Mouse (Mus musculus): ENCODE results near the gene Mfn1. TPM values are rescaled to one million over a fixed set of nuclear protein-coding genes. Genes with fewer than 3 reads are reported as not detected.

Mfn1 gene
- 20.1 and 20.2 TPM in 2 replicates for polyA plus RNA-seq (2015; fragmentation: Nextera tagmentation; extraction: Ambion mirVana)

- H3K9me3 ChIP-seq (ENCODE audit: control insufficient read depth) = 0 out of 2 replicates have a peak, but pooled peaks cover 3% of the 10 kb centered on the region
- peak within 1 kb of the TSS; percentile 93 for H3K4me3 ChIP-seq (ENCODE audit: low read depth, low read length)
- ATAC-seq = peak; percentile 97
- peak within 1 kb of the TSS; percentile 78 for H3K9ac ChIP-seq (ENCODE audit: low read depth, low read length)
- H3K27ac ChIP-seq (ENCODE audit: low read depth, low read length) = peak within 1 kb of the TSS; percentile 78
- peaks cover 3% of the 10 kb centered on the region for H3K36me3 ChIP-seq (ENCODE audit: control insufficient read depth, insufficient read depth)
- no peaks in the 10 kb centered on the region for H3K27me3 ChIP-seq (replicated peaks; ENCODE audit: control insufficient read depth, insufficient read depth, low read length)
- peak within 1 kb of the TSS; percentile 79 for H3K4me2 ChIP-seq (replicated peaks; ENCODE audit: low read depth)
- H3K4me1 ChIP-seq (replicated peaks; ENCODE audit: control insufficient read depth, insufficient read depth, low read length) = no peaks in the 10 kb centered on the region
- TF ChIP-seq CTCF (IDR thresholded peaks at IDR 0.05; ENCODE audit: low read depth) = peak; percentile 23; the same call in 1 of the 2 replicates
- WGBS = under 1% methylated on average over 47 of the region's 47 CpGs
Observed at GRCm38 (mm10) chr3:32529303-32529898, at the start of gene Mfn1. Gene Mfn1 (plus strand): TSS chr3:32529465.

GRCm38 (mm10) chr3:32479961-32480360 is 49.3 kb upstream of the Mfn1 start:
- H3K9me3 ChIP-seq (ENCODE audit: control insufficient read depth) = no peaks in the 10 kb centered on the region
- no peaks in the 10 kb centered on the region for H3K36me3 ChIP-seq (ENCODE audit: control insufficient read depth, insufficient read depth)
- H3K4me2 ChIP-seq (replicated peaks; ENCODE audit: low read depth) = no peak overlapping the region
- H3K27ac ChIP-seq (ENCODE audit: low read depth, low read length) = no peak overlapping the region
- no peaks in the 10 kb centered on the region for H3K4me1 ChIP-seq (replicated peaks; ENCODE audit: control insufficient read depth, insufficient read depth, low read length)
- H3K27me3 ChIP-seq (replicated peaks; ENCODE audit: control insufficient read depth, insufficient read depth, low read length) = no peaks in the 10 kb centered on the region
- H3K4me3 ChIP-seq (ENCODE audit: low read depth, low read length) = no peak overlapping the region
- 86% methylated on average over 7 of the region's 7 CpGs for WGBS
- no peak overlapping the region for H3K9ac ChIP-seq (ENCODE audit: low read depth, low read length)
- no peak for TF ChIP-seq CTCF (IDR thresholded peaks at IDR 0.05; ENCODE audit: low read depth)
- ATAC-seq = no peak

- Histone ChIP-seq H3K9me3 (ENCODE audit: control insufficient read depth) (no peaks in the 10 kb centered on the region), H3K4me1 (replicated peaks; ENCODE audit: control insufficient read depth, insufficient read depth, low read length) (no peaks in the 10 kb centered on the region), H3K4me2 (replicated peaks; ENCODE audit: low read depth) (no peak overlapping the region), H3K27me3 (replicated peaks; ENCODE audit: control insufficient read depth, insufficient read depth, low read length) (no peaks in the 10 kb centered on the region), H3K27ac (ENCODE audit: low read depth, low read length) (no peak overlapping the region), H3K4me3 (ENCODE audit: low read depth, low read length) (no peak overlapping the region), H3K36me3 (ENCODE audit: control insufficient read depth, insufficient read depth) (no peaks in the 10 kb centered on the region), H3K9ac (ENCODE audit: low read depth, low read length) (no peak overlapping the region)
- TF ChIP-seq CTCF (IDR thresholded peaks at IDR 0.05; ENCODE audit: low read depth) = no peak
- no peak for ATAC-seq
- 83% methylated on average over 3 of the region's 3 CpGs for whole genome bisulfite sequencing
Observed at GRCm38 (mm10) chr3:32483035-32483434, 46.2 kb upstream of the Mfn1 start.

- H3K36me3 ChIP-seq (ENCODE audit: control insufficient read depth, insufficient read depth) = no peaks in the 10 kb centered on the region
- H3K9me3 ChIP-seq (ENCODE audit: control insufficient read depth) = no peaks in the 10 kb centered on the region
- 82% methylated on average over 4 of the region's 4 CpGs for WGBS
- H3K27ac ChIP-seq (ENCODE audit: low read depth, low read length) = no peak overlapping the region
- ATAC-seq = no peak
- TF ChIP-seq CTCF (IDR thresholded peaks at IDR 0.05; ENCODE audit: low read depth) = no peak
- H3K9ac ChIP-seq (ENCODE audit: low read depth, low read length) = no peak overlapping the region
- no peaks in the 10 kb centered on the region for H3K4me1 ChIP-seq (replicated peaks; ENCODE audit: control insufficient read depth, insufficient read depth, low read length)
- H3K4me3 ChIP-seq (ENCODE audit: low read depth, low read length) = no peak overlapping the region
- no peaks in the 10 kb centered on the region for H3K27me3 ChIP-seq (replicated peaks; ENCODE audit: control insufficient read depth, insufficient read depth, low read length)
- no peak overlapping the region for H3K4me2 ChIP-seq (replicated peaks; ENCODE audit: low read depth)
Observed at GRCm38 (mm10) chr3:32486543-32486942, 42.7 kb upstream of the Mfn1 start.

- Histone ChIP-seq H3K27me3 (replicated peaks; ENCODE audit: control insufficient read depth, insufficient read depth, low read length) (no peaks in the 10 kb centered on the region), H3K4me2 (replicated peaks; ENCODE audit: low read depth) (no peak overlapping the region), H3K4me1 (replicated peaks; ENCODE audit: control insufficient read depth, insufficient read depth, low read length) (no peaks in the 10 kb centered on the region), H3K36me3 (ENCODE audit: control insufficient read depth, insufficient read depth) (no peaks in the 10 kb centered on the region), H3K27ac (ENCODE audit: low read depth, low read length) (no peak overlapping the region), H3K4me3 (ENCODE audit: low read depth, low read length) (no peak overlapping the region), H3K9ac (ENCODE audit: low read depth, low read length) (no peak overlapping the region), H3K9me3 (ENCODE audit: control insufficient read depth) (no peaks in the 10 kb centered on the region)
- no peak for TF ChIP-seq CTCF (IDR thresholded peaks at IDR 0.05; ENCODE audit: low read depth)
- no peak for ATAC-seq
- WGBS = 82% methylated on average over 6 of the region's 6 CpGs
Observed at GRCm38 (mm10) chr3:32488172-32488571, 41.1 kb upstream of the Mfn1 start.

GRCm38 (mm10) chr3:32490076-32490927 is 39.0 kb upstream of the Mfn1 start:
- Histone ChIP-seq H3K27me3 (replicated peaks; ENCODE audit: control insufficient read depth, insufficient read depth, low read length) (no peaks in the 10 kb centered on the region), H3K27ac (ENCODE audit: low read depth, low read length) (no peak overlapping the region), H3K9ac (ENCODE audit: low read depth, low read length) (no peak overlapping the region), H3K4me3 (ENCODE audit: low read depth, low read length) (no peak overlapping the region), H3K36me3 (ENCODE audit: control insufficient read depth, insufficient read depth) (no peaks in the 10 kb centered on the region), H3K4me1 (replicated peaks; ENCODE audit: control insufficient read depth, insufficient read depth, low read length) (no peaks in the 10 kb centered on the region), H3K4me2 (replicated peaks; ENCODE audit: low read depth) (no peak overlapping the region), H3K9me3 (ENCODE audit: control insufficient read depth) (no peaks in the 10 kb centered on the region)
- 67% methylated on average over 15 of the region's 15 CpGs for WGBS
- TF ChIP-seq CTCF (IDR thresholded peaks at IDR 0.05; ENCODE audit: low read depth) = no peak
- no peak for ATAC-seq

All from intestine, postnatal 0 days (tissue).